ENCODE assay signal across 9 mouse cellular contexts in genomic region chr11:98789824-98790223, GRCm38 (mm10). TPM values are rescaled to one million over a fixed set of nuclear protein-coding genes. Genes with fewer than 3 reads are reported as not detected.
DNase-seq lines count a peak whose midpoint lies in the region; ATAC-seq lines count a peak whose summit lies in the region.
"Had no signal": no experiment of that assay in that cellular context is flagged by ENCODE, and none has a peak within 500 bp of the region (broad histone marks: within the 10 kb centered on the region; RNA-seq: fewer than 3 reads in every experiment).

No protein-coding gene starts in this region.

- peak overlapping the region; percentile 72 for H3K9ac ChIP-seq in heart, embryonic 15.5 days
- H3K9ac ChIP-seq in midbrain, embryonic 16.5 days (ENCODE audit: low read depth, low read length): no peak overlapping the region

- peak overlapping the region; percentile 59 for H3K4me3 ChIP-seq in heart, embryonic 15.5 days
- H3K4me3 ChIP-seq in brown adipose tissue, adult 24 weeks (ENCODE audit: insufficient read depth, low read depth, low read length): peak overlapping the region; percentile 57
- H3K4me3 ChIP-seq in midbrain, embryonic 16.5 days (ENCODE audit: low read depth, low read length): peak overlapping the region; percentile 42

- H3K27ac ChIP-seq in heart, embryonic 15.5 days: peak overlapping the region; percentile 85
- H3K27ac ChIP-seq in brown adipose tissue, adult 24 weeks (replicated peaks; ENCODE audit: low read depth, low read length): no peak overlapping the region
- no peak overlapping the region for H3K27ac ChIP-seq in midbrain, embryonic 16.5 days (ENCODE audit: low read length)

- H3K4me2 ChIP-seq in heart, embryonic 15.5 days: peak overlapping the region; percentile 93
- peak overlapping the region; percentile 90 for H3K4me2 ChIP-seq in midbrain, embryonic 16.5 days (ENCODE audit: low read length)

- ATAC-seq in heart, embryonic 15.5 days (replicated peaks; ENCODE audit: insufficient number of reproducible peaks, insufficient read depth, low FRiP score, low read depth): no peak
- no peak for ATAC-seq in midbrain, embryonic 16.5 days

- H3K36me3 ChIP-seq in heart, embryonic 15.5 days: no peaks in the 10 kb centered on the region
- H3K36me3 ChIP-seq in midbrain, embryonic 16.5 days (ENCODE audit: control insufficient read depth, insufficient read depth, low read length): no peaks in the 10 kb centered on the region

- DNase-seq in heart, adult 9 months (ENCODE audit: low spot score in 2 of 2): no peak
- DNase-seq in induced T-regulatory cell, adult 2 months (ENCODE audit: low read depth): peak; percentile 34
- DNase-seq in frontal cortex, adult 2 months (ENCODE audit: extremely low spot score in 1 of 2, low spot score in 1 of 2): no peak
- no peak for DNase-seq in retina, postnatal 1 day
- no peak for DNase-seq in frontal cortex, postnatal 25 days (ENCODE audit: low spot score in 2 of 2)
- DNase-seq: thymus, adult 2 months had no signal

- peaks cover 54% of the 10 kb centered on the region for H3K4me1 ChIP-seq in heart, embryonic 15.5 days (replicated peaks)
- H3K4me1 ChIP-seq in brown adipose tissue, adult 24 weeks (ENCODE audit: control insufficient read depth, insufficient read depth, insufficient read length, low read length): peaks cover 12% of the 10 kb centered on the region
- H3K4me1 ChIP-seq in midbrain, embryonic 16.5 days (ENCODE audit: control insufficient read depth, insufficient read depth, low read length): peaks cover 21% of the 10 kb centered on the region

- no peaks in the 10 kb centered on the region for H3K9me3 ChIP-seq in heart, embryonic 15.5 days (replicated peaks)
- H3K9me3 ChIP-seq in midbrain, embryonic 16.5 days (replicated peaks; ENCODE audit: control insufficient read depth, low read length, poor library complexity, severe bottlenecking): no peaks in the 10 kb centered on the region

- no peaks in the 10 kb centered on the region for H3K27me3 ChIP-seq in heart, embryonic 15.5 days
- H3K27me3 ChIP-seq in midbrain, embryonic 16.5 days (ENCODE audit: control insufficient read depth, insufficient read depth, low read depth, low read length): no peaks in the 10 kb centered on the region

- WGBS in heart, embryonic 15.5 days: 31% methylated on average over 5 of the region's 5 CpGs
- WGBS in midbrain, embryonic 16.5 days: 35% methylated on average over 5 of the region's 5 CpGs

RNA-seq across cellular contexts. Expression of gene Msl1, which starts 5.5 kb away (rescaled TPM):
- polyA plus RNA-seq in heart, embryonic 15.5 days (2015; fragmentation: Nextera tagmentation; extraction: Ambion mirVana): 15.5 and 17.2 TPM in 2 replicates
- 36.3 and 40.8 TPM in 2 replicates for polyA plus RNA-seq in brown adipose tissue, adult 24 weeks (2012; ENCODE audit: insufficient read depth, insufficient read length, missing spikeins)
- polyA plus RNA-seq in midbrain, embryonic 16.5 days (2015; fragmentation: Nextera tagmentation; extraction: Ambion mirVana): 29.2 and 33.2 TPM in 2 replicates
- polyA plus RNA-seq in frontal cortex, adult 2 months (2012; rRNA removed): 112 and 123 TPM in 2 replicates

RNA-seq across cellular contexts. Expression of gene Nr1d1, which starts 14.7 kb away (rescaled TPM):
- polyA plus RNA-seq in heart, embryonic 15.5 days (2015; fragmentation: Nextera tagmentation; extraction: Ambion mirVana): 7.0 and 7.5 TPM in 2 replicates
- 78.3 and 90.9 TPM in 2 replicates for polyA plus RNA-seq in brown adipose tissue, adult 24 weeks (2012; ENCODE audit: insufficient read depth, insufficient read length, missing spikeins)
- polyA plus RNA-seq in midbrain, embryonic 16.5 days (2015; fragmentation: Nextera tagmentation; extraction: Ambion mirVana): 3.5 and 5.2 TPM in 2 replicates
- 124 and 126 TPM in 2 replicates for polyA plus RNA-seq in frontal cortex, adult 2 months (2012; rRNA removed)

RNA-seq across cellular contexts. Expression of gene Casc3, which starts 14.9 kb away (rescaled TPM):
- polyA plus RNA-seq in heart, embryonic 15.5 days (2015; fragmentation: Nextera tagmentation; extraction: Ambion mirVana): 21.3 and 27.6 TPM in 2 replicates
- polyA plus RNA-seq in brown adipose tissue, adult 24 weeks (2012; ENCODE audit: insufficient read depth, insufficient read length, missing spikeins): 9.2 and 16.9 TPM in 2 replicates
- 47.0 and 51.7 TPM in 2 replicates for polyA plus RNA-seq in midbrain, embryonic 16.5 days (2015; fragmentation: Nextera tagmentation; extraction: Ambion mirVana)
- 47.8 TPM in 2 replicates for polyA plus RNA-seq in frontal cortex, adult 2 months (2012; rRNA removed)

RNA-seq across cellular contexts. Expression of gene Rapgefl1, which starts 46.8 kb away (rescaled TPM):
- 0.71 and 1.5 TPM in 2 replicates for polyA plus RNA-seq in heart, embryonic 15.5 days (2015; fragmentation: Nextera tagmentation; extraction: Ambion mirVana)
- 0.40 TPM in 1 of 2 replicates, not detected in the other for polyA plus RNA-seq in brown adipose tissue, adult 24 weeks (2012; ENCODE audit: insufficient read depth, insufficient read length, missing spikeins)
- polyA plus RNA-seq in midbrain, embryonic 16.5 days (2015; fragmentation: Nextera tagmentation; extraction: Ambion mirVana): 9.6 and 10.6 TPM in 2 replicates
- 167 and 174 TPM in 2 replicates for polyA plus RNA-seq in frontal cortex, adult 2 months (2012; rRNA removed)

RNA-seq across cellular contexts. Expression of gene Thra, which starts 49.4 kb away (rescaled TPM):
- 34.8 and 39.5 TPM in 2 replicates for polyA plus RNA-seq in heart, embryonic 15.5 days (2015; fragmentation: Nextera tagmentation; extraction: Ambion mirVana)
- 64.4 and 82.3 TPM in 2 replicates for polyA plus RNA-seq in brown adipose tissue, adult 24 weeks (2012; ENCODE audit: insufficient read depth, insufficient read length, missing spikeins)
- 139 and 149 TPM in 2 replicates for polyA plus RNA-seq in midbrain, embryonic 16.5 days (2015; fragmentation: Nextera tagmentation; extraction: Ambion mirVana)
- polyA plus RNA-seq in frontal cortex, adult 2 months (2012; rRNA removed): 770 and 851 TPM in 2 replicates
